Mouse (Mus musculus): ENCODE results near the gene Comp. TPM values are rescaled to one million over a fixed set of nuclear protein-coding genes. Genes with fewer than 3 reads are reported as not detected.

Gene Comp
- polyA plus RNA-seq, 1 experiment, result 0.27 TPM

DNA sequence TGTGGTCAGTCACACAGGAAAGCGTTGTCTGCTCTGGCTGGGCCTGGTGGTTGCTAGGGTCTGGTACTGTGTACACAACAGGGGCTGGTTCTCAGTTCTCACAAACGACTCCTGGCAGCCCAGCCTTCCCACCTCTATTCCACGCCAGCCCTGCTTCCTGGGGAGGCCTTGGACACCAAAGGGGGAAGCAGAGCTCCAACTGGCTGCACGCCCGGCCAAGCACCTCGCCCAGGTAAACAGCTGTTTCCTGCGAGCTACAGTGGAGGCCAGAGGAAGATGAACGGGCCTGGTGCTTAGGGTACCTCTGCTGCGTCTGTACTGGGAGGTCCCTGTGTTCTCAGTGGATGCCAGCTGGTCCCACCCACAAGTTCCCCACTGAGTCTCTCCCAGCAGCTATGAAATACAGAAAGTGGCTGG, 36.1 kb downstream of the Comp start:
- Histone ChIP-seq H3K27me3 (replicated peaks) (no peaks in the 10 kb centered on the region), H3K4me3 (replicated peaks) (no peak overlapping the region), H3K36me3 (replicated peaks; ENCODE audit: low read length) (peaks cover 78% of the 10 kb centered on the region), H3K9me3 (peaks cover 2% of the 10 kb centered on the region), H3K4me1 (peaks cover 73% of the 10 kb centered on the region)
- TF ChIP-seq GATA1 (IDR thresholded peaks at IDR 0.05; ENCODE audit: borderline replicate concordance, low read length) (no peak), FLI1 (IDR thresholded peaks at IDR 0.05; ENCODE audit: low read length) (no peak)

DNA sequence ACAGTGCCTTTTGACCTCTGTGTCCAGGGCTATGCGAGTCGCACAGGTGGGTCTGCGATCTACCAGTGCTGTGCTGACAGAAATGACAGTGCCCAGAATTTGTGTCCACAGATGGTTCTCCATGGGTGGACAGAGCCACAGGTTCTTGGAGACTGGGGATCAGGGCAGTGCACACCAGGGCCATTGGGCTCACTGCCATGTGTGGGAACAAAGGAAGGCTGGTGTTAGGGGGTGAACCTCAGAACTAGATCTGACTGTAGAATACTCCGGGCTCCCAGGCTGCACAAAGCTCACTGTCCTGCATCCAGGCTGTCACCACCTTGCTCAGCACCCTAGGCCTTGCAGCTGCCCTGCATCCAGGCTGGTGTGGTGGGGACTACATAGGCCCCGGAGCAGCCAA, 36.9 kb downstream of the Comp start:
- Histone ChIP-seq H3K36me3 (replicated peaks; ENCODE audit: low read length) (peaks cover 71% of the 10 kb centered on the region), H3K9me3 (no peaks in the 10 kb centered on the region), H3K27me3 (replicated peaks) (no peaks in the 10 kb centered on the region), H3K4me3 (replicated peaks) (no peak overlapping the region), H3K4me1 (peaks cover 75% of the 10 kb centered on the region)
- TF ChIP-seq FLI1 (IDR thresholded peaks at IDR 0.05; ENCODE audit: low read length) (no peak), GATA1 (IDR thresholded peaks at IDR 0.05; ENCODE audit: borderline replicate concordance, low read length) (no peak)

DNA sequence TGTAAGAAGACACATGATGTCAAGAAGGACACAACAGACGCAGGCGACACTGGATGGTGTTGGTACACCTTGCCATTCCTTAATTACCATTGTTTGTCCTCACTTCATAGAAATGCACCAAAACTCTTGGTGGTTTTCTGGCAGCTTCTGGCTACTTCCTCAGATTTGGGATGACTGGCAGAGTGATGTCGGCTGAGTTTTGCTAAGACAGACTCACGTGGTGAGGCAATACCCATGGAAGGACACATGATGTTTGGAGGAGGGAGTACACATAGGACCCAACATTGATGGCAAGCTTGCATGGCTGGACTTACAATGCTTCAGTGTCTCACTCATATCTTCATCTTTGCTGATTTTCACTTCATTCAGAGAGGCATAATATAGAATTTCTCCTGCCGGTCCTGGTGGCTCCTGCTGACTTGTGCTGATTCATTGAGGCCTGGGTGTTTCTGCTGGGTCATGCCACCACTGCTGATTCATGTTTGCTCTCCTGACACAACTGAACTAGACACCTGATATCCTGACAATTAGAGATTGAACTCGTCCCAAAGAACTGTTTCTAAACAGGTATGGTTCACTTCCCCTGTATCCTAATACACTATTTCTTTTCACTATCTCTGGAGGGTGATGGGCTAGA, 41.1 kb downstream of the Comp start:
- H3K27me3 ChIP-seq (replicated peaks), result no peaks in the 10 kb centered on the region
- H3K4me1 ChIP-seq, result peaks cover 89% of the 10 kb centered on the region
- TF ChIP-seq FLI1 (IDR thresholded peaks at IDR 0.05; ENCODE audit: low read length), result no peak
- TF ChIP-seq GATA1 (IDR thresholded peaks at IDR 0.05; ENCODE audit: borderline replicate concordance, low read length), result no peak
- peak overlapping the region; percentile 85 for H3K4me3 ChIP-seq (replicated peaks)
- H3K36me3 ChIP-seq (replicated peaks; ENCODE audit: low read length), result peaks cover 51% of the 10 kb centered on the region
- no peaks in the 10 kb centered on the region for H3K9me3 ChIP-seq

DNA sequence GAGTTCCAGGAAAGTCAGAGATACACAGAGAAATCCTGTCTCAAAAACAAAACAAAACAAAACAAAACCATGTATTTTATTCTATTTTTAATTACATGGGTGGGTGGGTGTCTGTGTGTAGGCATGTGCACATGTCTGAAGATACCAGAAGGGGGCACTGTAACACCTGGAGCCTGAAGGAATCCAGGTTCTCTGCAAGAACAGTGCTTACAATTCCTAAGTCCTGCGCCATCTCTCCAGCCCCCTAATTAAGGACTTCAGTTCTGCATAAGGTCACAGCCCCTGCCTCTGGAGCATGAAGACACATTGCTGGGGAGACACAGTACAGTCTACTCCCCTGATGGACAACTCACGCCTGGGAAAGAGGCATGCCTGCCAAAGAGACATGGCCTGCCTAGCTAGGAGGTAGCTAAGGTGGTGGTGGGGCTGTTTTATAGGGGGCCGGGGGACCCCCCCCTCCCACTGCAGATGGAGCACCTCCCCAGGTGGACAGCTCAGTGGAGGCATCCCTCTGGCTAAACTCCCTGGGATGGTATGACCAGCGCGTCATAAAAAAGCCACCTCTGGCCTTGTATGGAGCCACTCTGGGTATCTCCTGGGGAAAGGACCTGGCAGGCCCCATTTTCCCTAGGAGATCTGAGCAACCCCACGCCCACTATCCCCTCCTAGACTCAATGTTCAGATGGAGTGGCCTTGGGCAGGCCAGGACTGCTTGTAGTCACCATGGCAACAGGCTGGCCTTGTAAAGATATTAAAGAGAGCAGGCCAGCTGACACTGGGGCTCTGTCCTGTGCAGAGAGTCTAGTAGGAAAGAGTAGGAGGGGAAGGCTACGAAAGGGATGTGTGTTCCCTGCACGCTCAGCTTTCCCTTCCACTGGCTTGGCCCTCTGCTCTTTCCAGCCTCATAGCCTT, 42.4 kb downstream of the Comp start:
- Histone ChIP-seq H3K4me3 (replicated peaks) (peak overlapping the region; percentile 1), H3K27me3 (replicated peaks) (no peaks in the 10 kb centered on the region), H3K9me3 (no peaks in the 10 kb centered on the region), H3K36me3 (replicated peaks; ENCODE audit: low read length) (peaks cover 47% of the 10 kb centered on the region), H3K4me1 (peaks cover 94% of the 10 kb centered on the region)
- TF ChIP-seq FLI1 (IDR thresholded peaks at IDR 0.05; ENCODE audit: low read length), result no peak
- TF ChIP-seq GATA1 (IDR thresholded peaks at IDR 0.05; ENCODE audit: borderline replicate concordance, low read length), result no peak

DNA sequence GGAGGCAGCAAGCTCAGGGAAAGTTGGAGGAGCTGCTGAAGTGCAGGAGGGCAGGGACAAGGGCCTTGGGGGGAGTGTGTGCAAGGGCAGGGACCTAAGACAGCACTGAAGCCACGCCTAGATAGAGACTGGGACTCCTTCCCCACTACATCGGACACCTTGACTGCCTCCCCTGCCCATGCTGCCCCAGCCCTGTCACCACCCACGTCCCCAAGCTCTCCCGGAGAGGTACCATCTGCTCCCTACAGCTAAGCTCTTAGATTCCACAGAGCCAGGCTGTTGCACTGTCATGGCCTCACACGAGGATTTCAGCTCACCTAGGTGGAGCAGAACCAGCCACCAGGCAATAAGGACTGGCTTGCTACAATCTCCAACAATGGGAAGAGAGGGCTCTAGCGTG, 43.6 kb downstream of the Comp start:
- Histone ChIP-seq H3K27me3 (replicated peaks) (no peaks in the 10 kb centered on the region), H3K4me3 (replicated peaks) (peak overlapping the region; percentile 29), H3K9me3 (no peaks in the 10 kb centered on the region), H3K4me1 (peaks cover 98% of the 10 kb centered on the region), H3K36me3 (replicated peaks; ENCODE audit: low read length) (peaks cover 44% of the 10 kb centered on the region)
- TF ChIP-seq FLI1 (IDR thresholded peaks at IDR 0.05; ENCODE audit: low read length) (no peak), GATA1 (IDR thresholded peaks at IDR 0.05; ENCODE audit: borderline replicate concordance, low read length) (no peak)

DNA sequence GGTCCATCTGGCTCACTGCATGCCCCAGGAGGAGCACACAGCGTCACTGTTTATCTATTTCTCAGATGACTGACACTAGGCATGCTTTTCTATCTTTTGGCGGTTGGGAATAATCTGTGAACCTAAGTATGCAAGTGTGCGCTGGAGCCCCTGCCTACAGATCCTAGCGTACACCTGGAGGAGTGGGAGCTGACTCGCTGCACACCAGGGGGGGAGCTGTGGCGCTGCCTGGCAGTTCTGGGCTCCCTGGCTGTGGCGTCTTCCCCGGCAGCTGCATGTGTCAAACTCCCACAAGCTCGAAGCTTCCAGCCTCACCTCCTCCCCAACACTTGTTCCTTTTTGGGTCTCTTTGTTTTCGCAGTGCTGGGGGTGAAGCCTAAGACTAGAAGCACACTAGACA, 44.6 kb downstream of the Comp start:
- peaks cover 38% of the 10 kb centered on the region for H3K36me3 ChIP-seq (replicated peaks; ENCODE audit: low read length)
- H3K9me3 ChIP-seq, result no peaks in the 10 kb centered on the region
- TF ChIP-seq FLI1 (IDR thresholded peaks at IDR 0.05; ENCODE audit: low read length), result no peak
- no peak for TF ChIP-seq GATA1 (IDR thresholded peaks at IDR 0.05; ENCODE audit: borderline replicate concordance, low read length)
- H3K4me3 ChIP-seq (replicated peaks), result no peak overlapping the region
- peaks cover 98% of the 10 kb centered on the region for H3K4me1 ChIP-seq
- no peaks in the 10 kb centered on the region for H3K27me3 ChIP-seq (replicated peaks)

DNA sequence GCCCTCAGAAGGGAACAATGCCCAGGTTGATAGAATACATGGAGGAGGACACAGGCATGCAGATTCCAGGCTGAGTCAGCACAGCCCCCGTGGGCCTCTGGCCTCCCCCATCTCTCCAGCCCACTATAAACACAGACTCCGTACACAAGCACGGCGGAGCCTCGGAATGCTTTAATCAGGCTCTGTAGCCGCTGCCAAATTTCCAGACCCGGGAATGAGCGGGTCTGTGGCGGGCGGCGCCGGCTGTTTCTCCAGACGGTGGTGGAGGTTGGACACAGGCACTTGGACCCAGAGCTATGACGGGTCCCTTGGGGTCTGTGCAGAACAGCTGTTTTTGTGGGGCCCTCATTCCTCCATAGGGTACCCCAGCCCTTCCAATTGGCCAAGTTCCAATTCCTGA, 45.6 kb downstream of the Comp start:
- Histone ChIP-seq H3K27me3 (replicated peaks) (no peaks in the 10 kb centered on the region), H3K4me1 (peaks cover 98% of the 10 kb centered on the region), H3K9me3 (no peaks in the 10 kb centered on the region), H3K4me3 (replicated peaks) (no peak overlapping the region), H3K36me3 (replicated peaks; ENCODE audit: low read length) (peaks cover 36% of the 10 kb centered on the region)
- no peak for TF ChIP-seq GATA1 (IDR thresholded peaks at IDR 0.05; ENCODE audit: borderline replicate concordance, low read length)
- TF ChIP-seq FLI1 (IDR thresholded peaks at IDR 0.05; ENCODE audit: low read length), result no peak

DNA sequence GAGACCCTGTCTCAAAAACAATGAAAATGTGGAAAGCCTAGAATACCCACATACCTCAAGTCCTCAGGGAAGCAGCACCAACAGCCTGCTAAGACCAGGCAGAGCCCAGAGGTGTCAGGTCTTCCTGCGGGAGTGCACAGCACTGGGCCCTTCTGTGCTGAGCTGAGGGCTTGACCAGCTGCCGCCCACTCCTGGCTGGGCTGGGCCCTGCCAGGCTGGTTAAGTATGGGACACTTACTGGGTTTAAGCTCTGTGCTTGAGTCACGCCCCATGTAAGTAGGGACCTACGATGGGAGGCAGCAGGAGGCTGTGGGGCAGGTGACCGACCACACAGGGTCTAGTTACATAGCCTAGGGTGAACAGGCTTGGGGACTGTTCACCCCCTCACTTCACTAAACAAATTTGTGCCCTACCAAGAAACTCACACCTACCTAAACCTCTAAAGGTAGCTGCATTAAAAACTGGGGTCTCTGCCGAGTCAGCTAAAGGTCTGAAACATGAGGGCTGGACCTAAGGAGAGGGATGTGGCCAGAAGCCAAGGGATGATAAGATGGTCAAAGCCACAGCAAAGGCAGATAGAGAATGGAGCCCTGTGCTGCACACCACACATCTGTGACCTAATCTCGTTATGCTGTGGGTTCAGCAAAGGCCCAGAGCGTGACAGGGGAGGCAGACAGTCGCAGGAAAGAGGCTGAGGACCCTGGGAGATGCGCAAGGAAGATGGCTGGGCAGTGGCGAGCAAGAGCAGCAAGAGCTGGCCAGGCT, 46.7 kb downstream of the Comp start:
- Histone ChIP-seq H3K4me3 (replicated peaks) (peak overlapping the region; percentile 82), H3K9me3 (no peaks in the 10 kb centered on the region), H3K36me3 (replicated peaks; ENCODE audit: low read length) (peaks cover 34% of the 10 kb centered on the region), H3K27me3 (replicated peaks) (no peaks in the 10 kb centered on the region), H3K4me1 (peaks cover 100% of the 10 kb centered on the region)
- TF ChIP-seq FLI1 (IDR thresholded peaks at IDR 0.05; ENCODE audit: low read length) (no peak), GATA1 (IDR thresholded peaks at IDR 0.05; ENCODE audit: borderline replicate concordance, low read length) (no peak)

DNA sequence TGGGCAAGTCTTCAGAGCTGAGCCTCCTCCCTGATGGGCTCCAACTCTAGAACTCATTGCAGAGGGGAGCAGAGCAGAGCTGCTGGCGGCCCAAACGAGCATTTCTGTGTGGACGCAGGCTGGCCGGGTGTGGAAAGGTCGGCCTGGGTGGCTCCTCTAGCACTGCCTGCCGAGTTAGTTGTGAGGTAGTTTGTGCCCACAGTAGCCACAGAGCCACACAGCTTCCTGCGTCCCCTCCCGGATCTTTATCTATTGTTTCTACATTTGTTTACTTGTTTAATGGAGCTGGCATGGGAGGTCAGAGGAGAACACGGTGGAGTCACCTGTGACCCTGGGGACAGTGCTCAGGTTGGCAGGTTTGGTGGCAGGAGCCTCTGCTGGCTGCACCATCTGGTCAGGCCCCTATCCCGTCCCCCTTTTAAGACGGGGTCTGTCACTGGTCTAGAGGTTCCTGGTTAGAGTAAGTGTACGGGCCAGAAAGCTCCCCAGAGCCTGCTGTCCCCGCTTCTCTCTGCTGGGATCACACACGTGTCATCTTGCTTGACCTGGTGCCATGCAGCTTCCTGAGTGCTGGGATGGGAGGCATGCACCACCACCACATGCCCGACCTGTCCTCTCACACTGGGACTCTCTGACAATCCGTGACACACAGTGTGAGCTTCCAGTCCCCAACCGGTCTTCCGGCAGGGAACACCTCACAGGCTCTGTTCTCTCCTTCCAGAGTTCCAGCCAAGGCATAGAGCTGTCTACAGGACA, 48.2 kb downstream of the Comp start:
- TF ChIP-seq GATA1 (IDR thresholded peaks at IDR 0.05; ENCODE audit: borderline replicate concordance, low read length) (no peak), FLI1 (IDR thresholded peaks at IDR 0.05; ENCODE audit: low read length) (no peak)
- Histone ChIP-seq H3K36me3 (replicated peaks; ENCODE audit: low read length) (peaks cover 35% of the 10 kb centered on the region), H3K9me3 (no peaks in the 10 kb centered on the region), H3K4me1 (peaks cover 100% of the 10 kb centered on the region), H3K4me3 (replicated peaks) (peak overlapping the region; percentile 35), H3K27me3 (replicated peaks) (no peaks in the 10 kb centered on the region)

Data from megakaryocyte, embryonic 14.5 days (primary cell).